Comparison of ENCODE assay signal across 8 mouse cellular contexts in genomic region chr8:11003917-11004470, GRCm38 (mm10). TPM values are rescaled to one million over a fixed set of nuclear protein-coding genes. Genes with fewer than 3 reads are reported as not detected.
A peak's percentile ranks its signal among the peaks of the same experiment; 100 is the strongest.
DNase-seq lines count a peak whose midpoint lies in the region; ATAC-seq lines count a peak whose summit lies in the region.

No protein-coding gene starts in this region.

- H3K9ac ChIP-seq in kidney, embryonic 15.5 days, result peak overlapping the region; percentile 79
- H3K9ac ChIP-seq in hindbrain, embryonic 15.5 days, result peak overlapping the region; percentile 52
- H3K9ac ChIP-seq in midbrain, embryonic 15.5 days, result peak overlapping the region; percentile 19

- H3K4me2 ChIP-seq in kidney, embryonic 15.5 days, result peak overlapping the region; percentile 93
- peak overlapping the region; percentile 93 for H3K4me2 ChIP-seq in hindbrain, embryonic 15.5 days
- peak overlapping the region; percentile 87 for H3K4me2 ChIP-seq in midbrain, embryonic 15.5 days

- no peak for DNase-seq in kidney, adult 9 months
- DNase-seq in embryonic facial prominence, embryonic 10.5 days (ENCODE audit: low spot score), result no peak
- DNase-seq in frontal cortex, postnatal 36 days (ENCODE audit: low spot score in 2 of 2), result no peak
- no peak for DNase-seq in urinary bladder, postnatal 4 days (ENCODE audit: low spot score in 2 of 2)
- no peak for DNase-seq in frontal cortex, adult 2 months (ENCODE audit: extremely low spot score in 1 of 2, low spot score in 1 of 2)

- H3K9me3 ChIP-seq in kidney, embryonic 15.5 days (replicated peaks), result no peaks in the 10 kb centered on the region
- H3K9me3 ChIP-seq in embryonic facial prominence, embryonic 10.5 days, result no peaks in the 10 kb centered on the region
- no peaks in the 10 kb centered on the region for H3K9me3 ChIP-seq in hindbrain, embryonic 15.5 days
- no peaks in the 10 kb centered on the region for H3K9me3 ChIP-seq in midbrain, embryonic 15.5 days

- peak overlapping the region; percentile 83 for H3K4me3 ChIP-seq in kidney, embryonic 15.5 days (replicated peaks)
- H3K4me3 ChIP-seq in embryonic facial prominence, embryonic 10.5 days, result peak overlapping the region; percentile 93
- peak overlapping the region; percentile 65 for H3K4me3 ChIP-seq in hindbrain, embryonic 15.5 days
- H3K4me3 ChIP-seq in midbrain, embryonic 15.5 days, result peak overlapping the region; percentile 76

- ATAC-seq in kidney, embryonic 15.5 days (replicated peaks; ENCODE audit: low FRiP score), result no peak
- ATAC-seq in hindbrain, embryonic 15.5 days (ENCODE audit: low FRiP score, low read depth), result no peak
- no peak for ATAC-seq in midbrain, embryonic 15.5 days (replicated peaks)

- H3K36me3 ChIP-seq in kidney, embryonic 15.5 days, result 0 out of 2 replicates have a peak, but pooled peaks cover 13% of the 10 kb centered on the region
- H3K36me3 ChIP-seq in embryonic facial prominence, embryonic 10.5 days (replicated peaks), result peaks cover 43% of the 10 kb centered on the region
- no peaks in the 10 kb centered on the region for H3K36me3 ChIP-seq in hindbrain, embryonic 15.5 days
- H3K36me3 ChIP-seq in midbrain, embryonic 15.5 days (replicated peaks), result no peaks in the 10 kb centered on the region

- peaks cover 84% of the 10 kb centered on the region for H3K4me1 ChIP-seq in kidney, embryonic 15.5 days
- peaks cover 86% of the 10 kb centered on the region for H3K4me1 ChIP-seq in embryonic facial prominence, embryonic 10.5 days
- H3K4me1 ChIP-seq in hindbrain, embryonic 15.5 days (replicated peaks), result peaks cover 77% of the 10 kb centered on the region
- peaks cover 81% of the 10 kb centered on the region for H3K4me1 ChIP-seq in midbrain, embryonic 15.5 days

- 33% methylated on average over 7 of the region's 7 CpGs for WGBS in kidney, embryonic 15.5 days
- 48% methylated on average over 7 of the region's 7 CpGs for WGBS in embryonic facial prominence, embryonic 10.5 days
- WGBS in hindbrain, embryonic 15.5 days, result 28% methylated on average over 7 of the region's 7 CpGs
- WGBS in midbrain, embryonic 15.5 days, result 30% methylated on average over 7 of the region's 7 CpGs

- H3K27ac ChIP-seq in kidney, embryonic 15.5 days, result 0 out of 2 replicates have a peak overlapping the region, but pooled peaks have one; percentile 61
- peak overlapping the region; percentile 98 for H3K27ac ChIP-seq in embryonic facial prominence, embryonic 10.5 days (replicated peaks)
- no peak overlapping the region for H3K27ac ChIP-seq in hindbrain, embryonic 15.5 days (replicated peaks)
- no peak overlapping the region for H3K27ac ChIP-seq in midbrain, embryonic 15.5 days

- peaks cover 4% of the 10 kb centered on the region; the same call in 1 of the 2 replicates for H3K27me3 ChIP-seq in kidney, embryonic 15.5 days
- 0 out of 2 replicates have a peak, but pooled peaks cover 4% of the 10 kb centered on the region for H3K27me3 ChIP-seq in embryonic facial prominence, embryonic 10.5 days (replicated peaks; ENCODE audit: low read depth, poor library complexity, severe bottlenecking)
- H3K27me3 ChIP-seq in hindbrain, embryonic 15.5 days, result no peaks in the 10 kb centered on the region
- H3K27me3 ChIP-seq in midbrain, embryonic 15.5 days (replicated peaks), result no peaks in the 10 kb centered on the region

RNA-seq across cellular contexts. Expression of gene Irs2, which starts 4.3 kb away (rescaled TPM):
- polyA plus RNA-seq in kidney, embryonic 15.5 days (2015; fragmentation: Nextera tagmentation; extraction: Ambion mirVana), result 5.6 and 5.7 TPM in 2 replicates
- 7.9 and 8.1 TPM in 2 replicates for polyA plus RNA-seq in embryonic facial prominence, embryonic 10.5 days (2016; fragmentation: Nextera tagmentation; extraction: Ambion mirVana)
- 6.0 and 6.3 TPM in 2 replicates for polyA plus RNA-seq in hindbrain, embryonic 15.5 days (2015; fragmentation: Nextera tagmentation; extraction: Ambion mirVana)
- 6.8 and 6.9 TPM in 2 replicates for polyA plus RNA-seq in midbrain, embryonic 15.5 days (2015; fragmentation: Nextera tagmentation; extraction: Ambion mirVana)
- 13.0 and 16.6 TPM in 2 replicates for polyA plus RNA-seq in frontal cortex, adult 2 months (2012; rRNA removed)

Comparison
In these comparisons a context has a peak if more than half of its experiments do, and no peak if none do; other contexts are left out.
1. H3K27ac ChIP-seq: peak in kidney, embryonic 15.5 days (single experiment) and embryonic facial prominence, embryonic 10.5 days (single experiment); none in hindbrain, embryonic 15.5 days (single experiment) and midbrain, embryonic 15.5 days (single experiment).
2. H3K9ac ChIP-seq: peak in every context shown above with its lines; median percentile 79 in kidney, embryonic 15.5 days; 52 in hindbrain, embryonic 15.5 days; 19 in midbrain, embryonic 15.5 days.
3. Peak in every context shown above with its lines, with median percentiles within 50 percentile points of each other: H3K4me2 ChIP-seq and H3K4me3 ChIP-seq.